Mouse (Mus musculus): ENCODE measurements at regions not wholly inside any gene's neighbourhood (a gene's known extent, or its start where the extent isn't known, plus 50 kb on each side); places are given as distances from the start of the nearest gene placed in this dataset.
"Not testable (repeated sequence)": the region's sequence is repeated elsewhere in the genome, so short reads cannot be mapped to it uniquely, and the experiment has no call there.

DNA sequence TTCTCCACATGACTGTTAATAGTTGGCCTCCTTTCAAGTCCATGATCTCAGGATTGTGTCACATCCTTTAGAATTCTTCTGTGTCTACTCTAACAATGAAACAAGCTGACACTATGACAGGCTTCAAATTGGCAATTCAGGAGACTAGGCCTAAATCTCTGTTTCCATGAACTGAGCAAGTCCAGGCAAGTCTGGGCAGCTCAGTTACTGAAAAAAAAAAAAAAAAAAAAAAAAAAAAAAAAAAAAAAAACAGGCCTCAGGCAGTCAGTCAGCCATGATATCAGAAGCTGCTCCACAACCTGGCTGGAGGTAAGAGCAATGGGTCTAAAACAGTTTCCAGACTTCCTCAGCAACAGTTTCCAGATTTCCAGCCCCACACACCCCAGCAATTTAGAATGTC is 475.6 kb downstream of the Inhba start:
- no peak for DNase-seq (ENCODE audit: low spot score in 2 of 2)

DNA sequence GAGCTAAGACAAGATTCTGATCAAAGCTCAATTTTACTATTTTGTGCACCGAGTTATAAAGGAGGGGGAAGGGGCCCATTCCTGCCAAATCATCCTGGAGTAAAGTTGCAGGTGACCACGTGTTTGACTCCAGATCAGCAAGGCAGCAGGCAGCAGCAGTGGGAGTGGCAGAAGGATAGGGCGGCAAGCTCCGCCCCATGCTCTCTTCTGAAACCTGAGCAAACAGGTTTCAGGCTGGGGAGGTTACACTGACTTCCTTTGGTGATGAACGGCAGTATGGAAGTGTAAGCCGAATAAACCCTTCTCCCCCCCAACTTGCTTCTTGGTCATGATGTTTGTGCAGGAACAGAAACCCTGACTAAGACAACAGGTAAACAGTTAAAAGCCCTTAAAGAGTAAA is 479.0 kb downstream of the Inhba start:
- DNase-seq (ENCODE audit: low spot score in 2 of 2), result not testable (repeated sequence)

DNA sequence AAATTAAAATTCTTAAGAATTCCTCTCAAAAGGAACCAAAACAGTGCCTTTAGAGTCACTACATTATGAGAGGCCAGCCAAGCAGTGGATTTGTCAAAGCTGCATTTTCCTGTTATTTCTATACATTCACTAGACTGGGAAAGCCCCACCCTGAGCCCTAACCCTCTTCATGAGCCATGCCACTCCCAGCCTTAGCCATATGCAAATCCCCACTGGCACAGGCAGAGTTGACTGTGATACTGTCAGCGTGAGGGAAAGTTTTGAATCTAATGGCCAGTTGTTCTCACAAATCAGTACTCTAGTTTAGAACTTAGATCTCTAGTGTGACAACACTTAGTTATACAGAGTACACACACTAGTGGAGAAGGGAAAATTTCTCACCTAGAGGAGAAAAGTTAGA is 486.4 kb downstream of the Inhba start:
- no peak for DNase-seq (ENCODE audit: low spot score in 2 of 2)

DNA sequence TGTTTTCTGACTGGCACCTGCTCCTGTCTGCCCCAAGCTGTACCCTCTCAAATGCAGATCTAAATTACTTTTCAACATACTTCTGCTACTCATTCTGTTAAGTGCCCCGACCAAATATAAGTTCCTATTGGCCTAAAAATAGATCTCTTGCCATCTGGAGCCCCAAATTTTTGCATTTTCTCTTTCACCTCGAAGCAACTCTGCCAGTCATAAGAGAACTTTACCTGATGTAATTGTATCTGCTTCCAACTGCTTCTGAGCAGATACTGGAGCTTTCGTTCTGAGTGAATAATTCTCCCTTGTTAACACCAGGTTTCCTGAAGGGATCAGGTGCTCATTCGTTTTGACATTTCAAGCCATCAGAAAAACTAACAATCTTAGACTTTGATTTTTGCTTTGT is 501.2 kb downstream of the Inhba start:
- no peak for DNase-seq (ENCODE audit: low spot score in 2 of 2)

DNA sequence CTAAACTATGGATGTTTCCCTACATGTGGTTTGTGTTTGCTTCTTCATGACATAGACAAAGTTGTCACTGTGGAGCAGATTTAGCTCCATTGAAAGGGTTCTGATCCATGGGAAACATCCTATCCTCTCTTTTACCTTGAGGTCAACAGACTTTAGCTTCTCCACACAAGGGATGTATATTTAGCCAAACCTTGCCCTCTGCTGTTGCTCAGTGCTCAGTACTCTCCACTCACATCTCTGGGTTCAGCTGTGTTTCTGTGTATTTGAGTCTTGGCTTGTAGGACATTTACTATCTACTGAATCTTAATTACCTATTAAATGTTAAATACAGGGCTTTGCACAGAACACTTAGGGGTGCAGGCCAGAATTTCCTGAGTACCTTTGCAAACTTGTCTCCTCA is 503.5 kb downstream of the Inhba start:
- DNase-seq (ENCODE audit: low spot score in 2 of 2), result no peak

DNA sequence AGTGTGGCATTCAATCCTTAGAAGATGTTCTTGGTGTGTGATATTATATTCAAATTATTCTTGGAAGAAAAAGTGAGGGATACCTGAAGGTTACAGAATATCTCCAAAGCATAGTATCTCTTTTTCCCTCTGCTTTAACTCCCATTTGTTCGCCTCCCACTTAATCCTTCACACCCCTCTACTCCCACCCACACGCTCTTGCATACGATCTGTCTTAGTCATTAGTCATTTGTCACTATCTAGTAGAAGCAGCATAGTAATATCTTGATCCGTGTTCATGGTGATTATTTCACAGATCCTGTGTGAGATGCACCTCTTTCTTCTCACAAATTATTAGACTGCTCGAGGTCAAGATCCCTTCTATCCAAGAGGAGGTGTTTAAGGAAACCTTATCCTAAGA is 517.4 kb downstream of the Inhba start:
- DNase-seq (ENCODE audit: low spot score in 2 of 2), result no peak

DNA sequence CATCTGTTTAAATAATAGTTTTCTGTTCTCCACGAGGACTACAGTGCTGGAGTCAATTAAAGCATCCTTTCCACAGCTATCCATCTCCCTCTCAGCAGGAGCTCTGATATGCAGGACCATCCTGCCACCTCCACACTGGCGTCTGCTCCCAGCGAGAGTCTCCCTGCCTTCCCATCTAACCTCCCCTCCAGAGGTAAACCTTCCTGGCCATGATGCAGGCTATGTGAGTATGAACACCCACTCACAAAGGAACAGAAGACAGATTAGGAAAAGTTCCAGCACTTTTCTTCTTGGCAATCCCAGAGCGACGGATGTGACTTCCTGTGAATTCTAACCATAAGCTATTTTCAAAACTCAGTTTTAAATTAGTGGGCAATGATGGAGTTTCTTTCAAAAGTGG is 532.1 kb downstream of the Inhba start:
- no peak for DNase-seq (ENCODE audit: low spot score in 2 of 2)

DNA sequence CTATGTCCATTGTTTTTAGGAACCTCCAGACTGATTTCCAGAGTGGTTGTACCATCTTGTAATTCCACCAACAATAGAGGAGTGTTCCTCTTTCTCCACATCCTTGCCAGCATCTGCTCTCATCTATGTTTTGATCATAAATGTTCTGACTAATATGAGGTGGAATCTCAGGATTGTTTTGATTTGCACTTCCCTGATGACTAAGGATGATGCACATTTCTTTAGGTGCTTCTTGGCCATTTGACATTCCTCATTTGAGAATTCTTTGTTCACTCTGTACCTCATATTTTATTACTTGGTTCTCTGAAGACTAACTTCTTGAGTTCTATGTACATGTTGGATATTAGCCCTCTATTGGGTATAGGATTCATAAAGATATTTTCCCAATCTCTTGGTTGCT is 538.4 kb downstream of the Inhba start:
- DNase-seq (ENCODE audit: low spot score in 2 of 2), result no peak

DNA sequence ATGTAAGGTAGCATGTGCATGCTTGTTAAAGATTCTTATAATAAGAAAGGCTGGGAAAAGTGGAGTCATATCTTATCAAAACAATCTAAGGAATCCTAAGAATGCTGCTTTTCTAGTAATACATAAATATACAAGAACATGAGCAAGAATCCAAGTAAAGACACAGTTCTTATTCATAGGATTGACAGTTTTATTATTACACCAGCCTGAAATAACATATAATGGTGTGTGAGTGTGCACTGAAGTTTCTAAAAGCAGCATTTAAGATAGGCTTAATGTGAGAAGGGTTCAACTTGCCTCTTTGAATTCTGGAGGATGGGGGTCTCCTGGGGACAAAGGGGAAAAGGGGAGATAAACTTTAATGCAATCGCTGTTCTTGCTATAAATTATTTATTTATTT is 553.3 kb downstream of the Inhba start:
- DNase-seq (ENCODE audit: low spot score in 2 of 2), result no peak

DNA sequence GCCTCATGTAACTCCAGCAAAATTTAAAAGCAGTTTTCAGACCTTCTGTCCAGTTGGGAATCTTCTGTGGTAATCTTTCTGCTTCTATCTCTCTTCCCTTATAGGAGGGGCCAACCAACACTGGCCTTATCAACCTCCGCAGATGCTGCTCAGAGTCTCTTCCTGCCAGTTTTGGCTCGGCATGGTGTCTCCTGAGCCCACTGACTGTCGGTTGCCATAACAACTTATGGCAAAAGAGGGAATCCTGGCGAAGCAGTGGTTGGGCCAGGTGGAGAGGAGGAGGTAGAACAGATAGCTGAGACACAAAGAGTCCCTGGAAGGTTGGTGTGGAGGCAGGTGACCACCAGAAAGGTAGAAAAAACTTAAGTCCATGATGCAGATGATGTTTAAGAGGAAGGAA is 562.4 kb downstream of the Inhba start:
- DNase-seq (ENCODE audit: low spot score in 2 of 2), result peak in 1 of 2 experiments; percentile 10

DNA sequence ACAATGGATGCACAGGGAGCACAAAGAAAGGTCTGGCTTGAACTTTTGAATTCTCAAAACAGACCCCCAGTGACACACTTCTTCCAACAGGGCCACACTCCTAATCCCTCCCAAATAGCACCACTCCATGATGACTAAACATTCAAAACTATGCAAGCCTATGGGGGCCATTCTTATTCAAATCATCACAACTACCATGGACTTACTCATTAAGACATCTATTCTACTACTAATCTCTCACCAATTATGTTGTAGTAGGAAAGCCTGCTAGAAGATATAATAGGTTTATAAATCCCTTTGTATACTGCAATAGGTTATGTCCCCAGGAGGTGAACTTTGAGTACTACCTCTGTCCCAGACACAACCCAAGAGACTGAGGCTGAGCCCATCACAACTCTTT is 574.6 kb downstream of the Inhba start:
- no peak for DNase-seq (ENCODE audit: low spot score in 2 of 2)

DNA sequence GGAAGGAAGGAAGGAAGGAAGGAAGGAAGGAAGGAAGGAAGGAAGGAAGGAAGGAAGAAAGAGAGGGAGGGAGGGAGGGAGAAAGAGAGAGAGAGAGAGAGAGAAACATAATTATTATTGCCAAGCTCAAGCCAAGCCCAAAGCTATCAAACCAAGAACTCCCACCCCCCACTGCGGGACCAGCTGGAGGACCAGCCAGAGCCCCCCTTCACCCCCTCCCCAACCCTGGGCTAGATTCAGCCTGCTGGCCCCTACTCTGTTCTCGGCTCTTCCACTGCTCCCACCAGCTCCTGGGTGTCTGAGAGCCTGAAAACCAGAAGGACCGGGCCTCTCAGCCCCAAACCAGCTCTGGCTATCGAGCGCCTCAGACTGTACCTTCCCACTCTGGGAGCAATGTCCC is 608.1 kb downstream of the Inhba start:
- no peak for DNase-seq (ENCODE audit: low spot score in 2 of 2)

DNA sequence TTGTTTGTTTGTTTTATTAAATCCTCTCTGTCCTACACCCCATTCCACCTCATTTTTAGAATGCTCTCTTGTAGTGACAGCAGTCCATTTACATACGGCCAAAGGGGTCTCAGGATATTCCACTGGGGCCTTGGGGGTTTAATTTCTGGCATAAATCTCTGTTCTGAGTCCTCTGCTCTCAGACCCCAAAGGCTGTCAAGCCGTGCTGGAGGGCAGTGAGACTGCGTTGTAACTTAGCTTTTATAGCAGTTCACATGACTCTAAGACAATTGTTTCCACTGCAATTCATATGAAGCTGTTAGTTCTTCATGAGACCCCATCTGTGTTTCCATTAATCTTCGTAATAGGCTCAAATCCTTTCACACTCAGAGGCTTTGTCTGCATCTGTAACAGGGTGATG is 614.9 kb downstream of the Inhba start:
- no peak for DNase-seq (ENCODE audit: low spot score in 2 of 2)

DNA sequence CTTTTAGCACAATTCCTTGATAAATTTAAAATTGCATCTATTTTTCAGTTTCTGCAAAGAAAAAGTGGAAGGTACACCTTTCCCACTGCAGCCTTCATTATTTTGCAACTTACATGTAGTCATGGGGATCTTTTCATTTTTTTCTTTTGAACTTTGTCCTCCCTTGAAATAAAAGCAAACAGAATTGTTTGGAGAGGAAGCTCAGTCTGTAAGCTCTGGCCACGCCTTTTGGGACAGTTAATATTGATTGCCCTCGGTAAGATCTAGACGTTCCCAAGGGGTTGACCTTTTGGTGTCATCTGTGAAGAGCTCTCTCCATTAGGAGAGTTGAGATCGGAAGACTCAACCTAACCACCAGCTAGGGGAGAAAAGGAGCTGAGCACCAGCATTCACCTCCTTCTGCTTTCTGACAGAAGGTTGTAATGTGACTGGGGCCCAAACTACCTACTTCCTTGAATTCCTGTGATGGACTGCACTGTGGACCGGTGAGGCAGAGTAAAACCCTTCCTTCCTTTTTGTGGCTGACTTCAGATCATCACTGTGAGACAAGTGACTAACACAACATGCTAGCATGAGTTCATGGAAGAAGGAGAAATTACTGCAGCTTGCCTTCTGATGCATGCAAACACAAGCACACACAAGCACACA is 621.9 kb downstream of the Inhba start:
- no peak for DNase-seq (ENCODE audit: low spot score in 2 of 2)

DNA sequence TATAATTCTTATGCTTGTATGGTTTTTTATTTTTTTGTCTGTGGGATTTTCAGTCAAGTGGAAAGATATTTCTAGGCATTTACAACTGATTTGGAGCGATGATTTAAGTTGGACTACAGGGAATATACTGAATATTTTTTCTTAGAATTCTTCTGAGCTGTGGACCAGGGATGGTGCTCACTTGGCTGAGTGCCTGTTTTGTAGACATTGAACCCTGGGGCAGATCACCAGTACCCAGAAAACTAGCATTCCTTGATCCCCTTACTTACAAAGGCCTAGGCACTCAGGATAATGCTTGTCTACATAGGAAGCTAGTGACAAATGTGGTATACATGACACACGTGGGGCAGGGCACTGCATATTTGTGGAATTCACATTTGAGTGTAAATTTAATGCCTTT is 624.6 kb downstream of the Inhba start:
- no peak for DNase-seq (ENCODE audit: low spot score in 2 of 2)

DNA sequence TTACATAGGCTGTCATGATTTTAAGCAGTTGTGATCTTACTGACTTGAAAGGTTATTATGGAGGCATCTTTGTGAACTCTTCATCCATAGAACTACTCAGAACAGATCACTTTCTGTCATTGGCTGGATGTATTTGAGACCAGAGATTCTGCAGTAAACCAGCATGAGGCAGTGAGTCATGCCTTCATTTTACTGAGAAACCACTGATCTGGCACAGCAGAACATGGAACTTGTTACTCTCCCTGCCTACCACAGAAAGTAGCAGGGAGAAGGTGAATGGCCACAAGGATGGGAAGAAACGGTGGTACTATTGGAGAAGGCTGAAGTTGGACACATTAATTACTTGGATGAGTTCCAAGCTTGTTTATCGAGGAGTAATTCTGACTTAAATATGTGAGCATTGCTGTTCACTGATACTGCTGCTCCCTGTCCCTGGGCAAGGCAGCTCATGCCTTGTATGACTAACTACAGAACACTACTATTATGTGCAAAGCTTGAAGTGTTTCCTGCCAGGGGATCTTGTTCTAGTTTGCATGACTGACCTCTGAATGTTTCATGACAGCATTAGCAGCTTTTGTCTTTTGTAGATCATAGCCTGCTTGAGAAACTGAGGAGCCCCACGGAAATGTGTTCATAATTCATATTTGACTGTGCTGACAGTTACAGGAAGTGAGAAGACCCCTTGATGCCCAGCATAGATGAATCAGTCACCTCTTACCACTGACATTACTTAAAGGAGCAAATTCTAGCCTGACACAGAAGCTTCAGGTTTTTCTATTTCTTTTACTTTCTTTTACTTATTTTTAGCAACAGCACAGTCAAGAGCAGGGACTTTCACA is 630.2 kb downstream of the Inhba start:
- DNase-seq (ENCODE audit: low spot score in 2 of 2), result no peak

DNA sequence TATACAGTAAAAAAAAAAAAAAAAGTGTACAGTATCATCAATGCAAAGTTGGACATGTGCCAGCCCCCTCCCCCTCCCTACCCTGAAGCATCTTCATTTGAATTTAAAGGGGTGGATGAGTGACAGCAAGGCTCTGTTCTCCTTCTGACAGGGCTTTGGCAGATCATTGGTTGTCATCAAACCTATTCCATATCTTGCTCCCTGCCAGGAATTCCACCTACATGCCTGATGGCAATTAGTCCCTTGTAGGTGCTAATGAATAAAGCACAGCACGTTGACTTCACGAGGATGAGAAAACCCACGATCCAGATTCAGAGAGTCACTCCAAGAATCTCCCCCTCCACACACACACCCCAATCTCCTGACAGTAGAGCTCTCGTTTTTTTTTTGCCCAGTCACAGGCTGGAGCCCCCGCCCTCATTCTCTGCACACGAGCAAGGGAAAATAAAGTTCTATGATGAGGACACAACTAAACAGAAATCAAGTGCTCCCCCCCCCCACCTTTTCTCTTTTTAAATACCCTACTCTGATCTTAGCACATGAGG is 630.9 kb downstream of the Inhba start:
- DNase-seq (ENCODE audit: low spot score in 2 of 2), result no peak

DNA sequence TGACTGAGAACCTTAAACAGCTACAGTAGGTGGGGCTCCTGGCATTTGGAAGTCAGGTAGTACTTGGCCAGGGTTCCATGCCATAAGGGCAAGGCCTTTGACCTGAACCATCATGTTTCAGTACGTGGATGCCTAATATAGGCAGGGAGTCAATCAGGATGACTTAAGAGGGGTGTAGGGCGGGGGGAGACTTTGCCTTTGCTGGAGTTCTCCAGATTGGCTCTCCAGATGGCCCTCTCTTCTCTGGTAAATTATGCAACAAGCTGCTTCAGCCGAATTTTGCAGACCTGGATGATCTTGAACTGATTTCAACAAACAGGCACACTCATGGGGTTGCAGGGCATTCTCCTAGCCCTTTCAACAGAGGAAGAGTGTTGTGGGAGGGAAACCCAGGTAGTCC is 633.7 kb downstream of the Inhba start:
- no peak for DNase-seq (ENCODE audit: low spot score in 2 of 2)

DNA sequence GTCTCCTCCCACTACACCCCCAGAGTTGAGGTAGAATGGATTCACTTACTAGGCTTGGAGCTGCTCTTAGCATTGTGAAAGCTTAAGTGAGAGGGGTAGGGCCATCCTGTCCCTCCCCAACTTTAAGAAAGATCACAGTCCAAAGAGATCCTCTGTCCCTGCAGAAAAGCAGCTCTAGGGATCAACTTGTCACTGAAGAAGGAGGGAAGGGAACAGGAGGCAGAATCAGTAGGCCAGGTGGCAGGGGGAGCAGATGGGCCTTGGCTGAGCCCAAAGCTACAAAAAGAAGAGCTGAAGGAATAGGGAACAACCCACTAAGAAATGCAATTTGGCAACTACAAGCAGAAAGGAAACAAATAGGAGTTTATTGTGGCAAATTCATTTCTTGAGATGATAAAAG is 634.4 kb downstream of the Inhba start:
- DNase-seq (ENCODE audit: low spot score in 2 of 2), result no peak

DNA sequence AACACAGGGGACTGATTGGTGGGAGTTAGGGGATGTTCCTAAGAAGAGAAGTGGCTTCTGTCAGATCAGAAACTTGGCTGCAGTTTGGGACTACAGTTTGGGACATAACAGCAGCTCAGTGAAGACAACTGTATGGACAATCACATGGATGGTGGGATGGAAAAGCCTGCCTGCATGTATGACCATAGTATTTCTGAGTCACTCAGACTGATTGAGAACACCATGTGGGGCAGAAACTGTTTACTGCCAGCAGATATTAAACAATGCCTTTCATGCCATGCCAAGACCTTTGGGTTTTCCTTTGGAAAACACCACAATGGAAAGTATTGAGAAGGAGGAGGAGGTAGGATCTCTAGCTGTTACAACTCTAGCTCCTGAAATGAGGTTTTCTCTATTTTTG is 635.0 kb downstream of the Inhba start:
- DNase-seq (ENCODE audit: low spot score in 2 of 2), result no peak

DNA sequence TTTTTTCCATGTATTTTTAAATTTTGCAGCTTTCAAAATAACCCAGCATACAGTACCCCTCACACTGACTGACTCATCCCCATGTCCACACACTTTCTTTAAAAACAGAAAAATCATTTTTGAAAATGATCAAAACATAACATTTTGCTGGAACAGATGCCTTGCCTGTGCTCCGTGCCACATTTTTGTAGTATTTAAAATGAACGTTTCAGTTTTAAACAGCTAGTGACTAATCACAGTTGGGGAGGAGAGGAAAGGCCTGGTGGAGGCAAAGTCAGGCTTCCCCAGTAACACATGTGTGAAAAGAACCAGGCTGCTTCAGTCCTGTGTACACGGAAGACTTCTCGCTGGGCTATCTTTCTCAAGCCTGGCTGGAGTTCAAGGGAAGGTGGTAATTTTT is 644.5 kb downstream of the Inhba start:
- no peak for DNase-seq (ENCODE audit: low spot score in 2 of 2)

DNA sequence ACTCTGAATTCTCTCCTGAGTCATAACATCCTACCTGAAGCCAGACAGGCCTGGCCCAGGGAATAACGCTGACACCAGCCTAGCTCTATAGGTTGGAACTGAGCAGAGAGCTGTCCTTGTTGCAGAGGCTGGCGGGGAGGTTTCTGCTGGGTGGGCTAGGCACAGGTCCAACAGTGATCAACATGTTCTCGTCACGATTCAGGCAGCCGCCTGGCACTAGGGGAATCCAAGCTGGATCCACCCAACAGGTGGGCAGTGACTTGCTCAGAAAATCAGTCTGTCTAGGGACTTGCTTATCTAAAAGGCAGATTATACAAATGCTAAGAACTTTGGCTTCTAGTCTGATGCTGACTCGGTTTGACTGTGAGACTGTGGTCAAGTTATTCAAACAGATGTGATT is 648.2 kb downstream of the Inhba start:
- no peak for DNase-seq (ENCODE audit: low spot score in 2 of 2)

DNA sequence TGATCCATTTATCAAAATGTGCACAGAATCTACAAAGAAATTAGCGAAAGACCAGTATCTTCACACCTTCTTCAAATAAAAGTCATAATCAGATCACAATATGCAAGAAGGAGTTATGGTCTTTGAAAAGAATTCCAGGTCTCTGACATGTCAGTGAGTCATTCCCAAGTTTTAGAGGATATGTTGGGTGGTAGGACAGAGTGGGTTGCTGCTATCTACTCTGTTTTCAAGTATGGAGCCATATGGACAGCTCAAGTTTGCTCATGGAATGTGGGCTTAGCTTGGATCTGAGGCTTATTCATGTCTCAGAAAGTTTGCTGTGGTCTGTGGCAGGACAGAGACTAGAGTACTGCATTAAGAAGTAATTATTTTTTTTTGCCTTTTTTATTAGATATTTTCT is 657.0 kb downstream of the Inhba start:
- no peak for DNase-seq (ENCODE audit: low spot score in 2 of 2)
